Mouse (Mus musculus): ENCODE data around the gene Gm11487. TPM values are rescaled to one million over a fixed set of nuclear protein-coding genes. Genes with fewer than 3 reads are reported as not detected.
"Not testable (repeated sequence)": the region's sequence is repeated elsewhere in the genome, so short reads cannot be mapped to it uniquely, and the experiment has no call there.

The Gm11487 gene
- polyA plus RNA-seq (2015; fragmentation: Nextera tagmentation; extraction: Ambion mirVana), result not detected in 2 replicates

DNA sequence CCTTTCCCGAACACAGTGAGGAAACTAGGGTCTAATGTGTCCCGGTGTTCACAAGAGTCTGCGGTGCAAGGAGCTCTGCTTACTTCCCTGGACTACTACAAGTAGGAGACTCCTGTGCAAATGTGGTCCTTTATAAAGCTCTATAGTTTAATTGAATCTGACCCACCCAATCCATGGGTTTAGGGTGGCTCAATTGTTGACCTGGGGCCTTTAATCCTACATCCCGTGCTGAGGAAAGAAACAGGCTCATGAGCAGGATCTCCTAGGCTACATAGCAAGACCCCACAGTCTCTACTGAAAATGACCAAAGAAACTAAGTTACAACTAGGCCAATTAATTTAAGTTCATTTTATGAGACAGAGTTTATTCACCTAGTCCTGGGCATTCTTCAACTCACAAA lies at the start of gene Gm11487:
Gene Gm11487, minus strand, starts transcription at position 101 of the 400 bp plus-strand sequence.
- not testable (repeated sequence) for H3K9me3 ChIP-seq (replicated peaks); H3K9ac ChIP-seq; H3K4me3 ChIP-seq (replicated peaks); ATAC-seq (replicated peaks; ENCODE audit: low FRiP score); H3K27ac ChIP-seq; H3K4me2 ChIP-seq; H3K36me3 ChIP-seq; H3K27me3 ChIP-seq; H3K4me1 ChIP-seq
- WGBS, result 92% methylated on average over 4 of the region's 4 CpGs

DNA sequence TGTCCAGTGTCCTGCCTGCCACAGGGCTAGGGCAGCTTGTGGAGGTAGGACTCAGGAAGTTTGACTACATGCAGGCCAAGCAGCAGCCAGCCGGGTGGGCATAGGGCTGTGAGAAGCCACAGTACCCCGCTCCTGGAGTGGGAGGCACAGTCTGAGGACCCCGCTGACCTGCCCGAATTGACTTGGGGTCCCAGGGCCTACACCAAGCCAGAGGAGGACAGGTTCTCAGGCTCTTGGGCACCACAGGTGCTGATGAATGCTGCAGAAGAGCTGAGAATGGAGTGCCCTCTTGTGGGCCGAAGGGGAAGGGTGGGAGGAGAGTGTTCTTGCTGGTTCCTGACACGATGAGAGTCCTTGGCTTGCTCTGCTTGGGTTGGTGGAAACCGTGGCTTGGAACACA lies 39.8 kb upstream of the Gm11487 start:
- Histone ChIP-seq H3K4me2 (no peak overlapping the region), H3K9me3 (replicated peaks) (no peaks in the 10 kb centered on the region), H3K36me3 (no peaks in the 10 kb centered on the region), H3K4me3 (replicated peaks) (no peak overlapping the region), H3K27ac (no peak overlapping the region), H3K27me3 (no peaks in the 10 kb centered on the region), H3K9ac (no peak overlapping the region), H3K4me1 (no peaks in the 10 kb centered on the region)
- peak; percentile 74 for ATAC-seq (replicated peaks; ENCODE audit: low FRiP score)
- WGBS, result 61% methylated on average over 7 of the region's 7 CpGs

DNA sequence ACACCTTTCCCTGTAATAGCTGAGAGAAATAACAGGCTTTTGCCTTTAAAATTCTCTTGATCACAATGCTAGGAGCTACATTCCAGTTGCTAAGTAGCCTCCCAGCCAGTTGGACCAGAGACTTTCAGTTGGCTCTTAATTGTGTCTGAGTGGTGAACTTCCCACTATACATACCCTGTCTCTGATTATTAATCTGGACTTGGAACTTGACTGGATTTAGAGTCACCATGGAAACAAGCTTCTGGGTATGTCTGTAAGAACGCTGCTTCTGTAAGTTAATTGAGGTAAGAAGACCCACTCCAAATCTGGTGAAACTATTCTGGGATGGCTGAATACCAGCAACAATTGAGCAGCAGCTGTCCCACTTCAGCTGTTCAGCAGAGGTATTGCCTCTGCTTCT lies 37.7 kb upstream of the Gm11487 start:
- Histone ChIP-seq H3K4me2 (no peak overlapping the region), H3K9ac (no peak overlapping the region), H3K4me3 (replicated peaks) (no peak overlapping the region), H3K27ac (no peak overlapping the region), H3K36me3 (no peaks in the 10 kb centered on the region), H3K9me3 (replicated peaks) (no peaks in the 10 kb centered on the region), H3K27me3 (no peaks in the 10 kb centered on the region), H3K4me1 (no peaks in the 10 kb centered on the region)
- 67% methylated on average over 1 of the region's 1 CpGs for WGBS
- no peak for ATAC-seq (replicated peaks; ENCODE audit: low FRiP score)

DNA sequence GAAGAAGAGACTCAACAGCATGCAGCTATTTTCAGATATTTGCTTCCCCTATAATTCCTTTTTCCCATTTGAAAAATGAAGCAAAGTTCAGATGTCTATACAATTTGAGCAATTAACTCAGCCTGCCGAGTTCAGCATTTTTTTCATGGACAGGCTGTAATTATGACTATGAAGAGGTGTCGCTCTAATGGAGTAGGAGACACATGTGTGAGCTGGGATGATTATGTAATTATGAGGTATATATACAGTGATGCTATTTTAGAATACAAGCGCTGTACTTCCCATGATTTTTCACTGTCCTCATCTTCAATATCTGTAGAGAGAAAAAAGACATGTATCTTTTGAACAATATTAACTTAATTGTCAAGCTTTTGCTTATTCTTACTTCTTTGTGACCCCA lies 21.0 kb upstream of the Gm11487 start:
- 85% methylated on average over 3 of the region's 3 CpGs for WGBS
- Histone ChIP-seq H3K27ac (no peak overlapping the region), H3K36me3 (no peaks in the 10 kb centered on the region), H3K9ac (no peak overlapping the region), H3K4me3 (replicated peaks) (no peak overlapping the region), H3K9me3 (replicated peaks) (no peaks in the 10 kb centered on the region), H3K4me2 (no peak overlapping the region), H3K27me3 (no peaks in the 10 kb centered on the region), H3K4me1 (no peaks in the 10 kb centered on the region)
- ATAC-seq (replicated peaks; ENCODE audit: low FRiP score), result no peak

DNA sequence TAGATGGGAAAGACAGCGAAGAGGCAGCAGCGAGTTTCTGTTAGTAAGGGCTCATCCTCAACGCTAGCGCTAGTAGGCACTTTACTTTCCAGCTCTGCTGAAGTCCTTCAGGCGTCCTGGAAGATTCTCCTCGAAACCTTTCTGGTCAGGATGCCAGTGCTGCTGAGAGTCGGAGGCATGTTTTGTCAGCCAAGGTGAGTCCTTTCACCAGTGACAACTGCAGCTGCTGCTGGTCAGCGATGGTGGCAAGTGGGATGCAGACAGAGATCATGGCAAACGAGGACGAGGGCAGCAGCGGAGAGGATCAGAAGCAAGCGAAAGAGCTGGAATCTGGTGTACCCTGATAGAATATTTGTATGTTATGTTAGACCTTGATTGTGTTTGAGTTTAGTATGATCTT lies 18.2 kb upstream of the Gm11487 start:
- Histone ChIP-seq H3K27me3 (no peaks in the 10 kb centered on the region), H3K9ac (no peak overlapping the region), H3K27ac (no peak overlapping the region), H3K4me3 (replicated peaks) (no peak overlapping the region), H3K4me2 (no peak overlapping the region), H3K9me3 (replicated peaks) (no peaks in the 10 kb centered on the region), H3K4me1 (no peaks in the 10 kb centered on the region), H3K36me3 (no peaks in the 10 kb centered on the region)
- 91% methylated on average over 12 of the region's 12 CpGs for WGBS
- no peak for ATAC-seq (replicated peaks; ENCODE audit: low FRiP score)

DNA sequence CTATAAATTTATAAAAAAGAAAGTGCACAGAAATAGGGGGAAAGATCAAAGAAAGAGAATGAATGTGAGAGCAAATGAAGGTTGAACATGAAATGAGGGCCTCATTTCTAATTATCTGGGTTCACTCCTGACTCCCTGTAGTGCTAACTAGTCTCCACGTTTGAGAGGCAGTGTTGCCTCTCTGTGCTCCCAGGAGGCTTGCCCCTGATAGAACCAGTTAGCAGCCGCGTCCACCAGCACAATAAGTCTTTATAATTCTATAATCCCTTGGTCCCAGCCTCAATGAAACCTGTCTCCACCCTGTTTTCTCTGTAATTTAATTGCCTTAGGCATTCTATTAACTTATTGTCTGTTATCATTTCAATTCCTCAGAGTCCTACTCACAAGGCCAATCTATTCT lies 38.3 kb downstream of the Gm11487 start:
- Histone ChIP-seq H3K27ac (no peak overlapping the region), H3K4me2 (no peak overlapping the region), H3K9me3 (replicated peaks) (no peaks in the 10 kb centered on the region), H3K4me3 (replicated peaks) (no peak overlapping the region), H3K36me3 (no peaks in the 10 kb centered on the region), H3K27me3 (no peaks in the 10 kb centered on the region), H3K9ac (no peak overlapping the region), H3K4me1 (no peaks in the 10 kb centered on the region)
- no peak for ATAC-seq (replicated peaks; ENCODE audit: low FRiP score)
- 63% methylated on average over 3 of the region's 3 CpGs for WGBS

Other genes with a start within 250 kb of the Gm11487 start
- gene Gm11238, start 202.8 kb upstream of the Gm11487 start, polyA plus RNA-seq (2015; fragmentation: Nextera tagmentation; extraction: Ambion mirVana), result not detected in 2 replicates
- gene Gm11237, start 217.9 kb upstream of the Gm11487 start, polyA plus RNA-seq (2015; fragmentation: Nextera tagmentation; extraction: Ambion mirVana), result not detected in 2 replicates
- not detected in 2 replicates for gene Gm11236, start 233.0 kb upstream of the Gm11487 start, polyA plus RNA-seq (2015; fragmentation: Nextera tagmentation; extraction: Ambion mirVana)